Mouse (Mus musculus) spleen, adult 2 months (tissue): Measurements from ENCODE around the gene Ubtd1. TPM values are rescaled to one million over a fixed set of nuclear protein-coding genes. Genes with fewer than 3 reads are reported as not detected.

Experiments used
- DNase-seq, 2 experiments: peaks; one replicate each; pipeline versions ENCODE4 v3.0.0 to v3.0.0-alpha.2; 2012 to 2021; ENCODE audit warnings: low spot score in 2 of 2, low read depth in 1 of 2
- H3K27ac ChIP-seq: fragments of 200-500 bp; 2 replicates; pipeline ENCODE4 v1.5.1; 2012; ENCODE audit warnings: low read length, inconsistent platforms; ENCODE audit not compliant: insufficient read depth
- H3K27me3 ChIP-seq: fragments of 200-500 bp; 2 replicates; pipeline ENCODE4 v1.6.1; 2012; ENCODE audit warnings: mild to moderate bottlenecking, moderate library complexity, low read length, inconsistent platforms; ENCODE audit not compliant: control insufficient read depth, insufficient read depth
- H3K36me3 ChIP-seq: fragments of 200-500 bp; 2 replicates; pipeline ENCODE4 v1.6.1; 2012; ENCODE audit warnings: mild to moderate bottlenecking, low read length, inconsistent platforms; ENCODE audit not compliant: control insufficient read depth, insufficient read depth
- H3K4me1 ChIP-seq: fragments of 200-500 bp; 2 replicates; pipeline ENCODE4 v1.6.1; 2011; ENCODE audit warnings: inconsistent platforms; ENCODE audit not compliant: control insufficient read depth, insufficient read depth, insufficient read length
- H3K4me3 ChIP-seq: fragments of 200-500 bp; 2 replicates; pipeline ENCODE4 v1.5.1; 2011; ENCODE audit warnings: mild to moderate bottlenecking, inconsistent platforms; ENCODE audit not compliant: insufficient read depth, insufficient read length; ENCODE audit errors: extremely low read depth
- CTCF ChIP-seq: fragments of 200-500 bp; IDR thresholded peaks from 2 replicates; pipeline ENCODE4 v1.5.1; 2011; ENCODE audit warnings: mild to moderate bottlenecking, inconsistent platforms; ENCODE audit not compliant: insufficient read depth, insufficient read length, insufficient replicate concordance; ENCODE audit errors: extremely low read depth
- POLR2A ChIP-seq: fragments of 200-500 bp; IDR thresholded peaks from 2 replicates; pipeline ENCODE4 v1.6.1; 2011; ENCODE audit warnings: low read depth, low read length, inconsistent platforms
- WGBS: fragments of 180-500 bp; shearing (Covaris S2); methylation state at CpG from one replicate; pipeline ENCODE4 v1.1.7; 2018; 5-methylcytosine and 5-hydroxymethylcytosine counted together
- polyA plus RNA-seq: library from polyadenylated mRNA; depleted of rRNA; stranded (reverse); fragments of >200 nt; gene quantifications from 2 replicates; pipeline ENCODE4 v1.2.3, GENCODE M21; 2012; rRNA removed

Gene Ubtd1
- polyA plus RNA-seq: 18.6 and 19.3 TPM in 2 replicates

DNA sequence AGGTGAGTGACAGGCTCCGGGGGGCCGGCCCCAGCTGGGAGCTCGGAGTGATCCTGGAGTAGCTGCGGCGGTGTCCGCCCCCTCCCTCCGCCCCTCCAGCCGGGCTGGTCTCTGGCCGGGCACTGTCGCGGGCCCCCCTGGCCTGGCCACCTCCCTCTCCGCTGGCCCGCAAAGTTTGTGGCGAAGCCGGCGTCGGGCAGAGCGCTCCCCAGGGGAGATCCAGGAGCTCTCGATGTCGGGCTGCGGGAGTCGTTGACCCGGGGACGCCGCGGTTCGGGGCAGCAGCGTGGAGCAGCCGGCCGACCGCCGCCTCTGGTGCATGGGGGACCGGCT is at the start of gene Ubtd1:
Gene Ubtd1, plus strand, starts transcription at position 169 of the 333 bp plus-strand sequence.
- H3K27me3 ChIP-seq: peaks cover 7% of the 10 kb centered on the region
- no peak for DNase-seq
- peaks cover 3% of the 10 kb centered on the region; the same call in 1 of the 2 replicates for H3K4me1 ChIP-seq
- under 1% methylated on average over 30 of the region's 33 CpGs for WGBS
- no peak for TF ChIP-seq POLR2A
- no peak for TF ChIP-seq CTCF
- peak within 1 kb of the TSS; percentile 56 for H3K27ac ChIP-seq
- peak within 1 kb of the TSS; percentile 84 for H3K4me3 ChIP-seq
- peaks cover 2% of the 10 kb centered on the region; the same call in 1 of the 2 replicates for H3K36me3 ChIP-seq

DNA sequence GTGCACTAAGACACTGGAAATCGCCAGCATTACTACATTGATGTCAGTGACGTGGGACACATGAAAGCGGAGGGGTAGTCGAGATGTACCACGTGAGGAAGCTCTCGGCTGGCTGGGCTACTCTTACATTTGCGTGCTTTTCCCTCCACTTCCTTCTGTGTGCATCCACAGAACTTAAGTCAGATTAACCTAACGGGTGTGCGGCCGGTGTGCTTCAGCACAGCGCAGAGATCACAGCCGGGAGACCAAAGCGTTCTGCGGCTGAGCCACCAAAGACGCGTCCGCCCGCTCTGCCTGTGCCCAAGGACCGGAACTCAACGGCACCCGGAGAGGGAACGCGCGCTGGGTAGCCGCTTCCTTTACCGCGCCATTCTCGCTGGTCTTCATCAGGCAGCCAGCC is 48.9 kb upstream of the Ubtd1 start:
- H3K4me3 ChIP-seq: peak overlapping the region; percentile 87
- peak in 1 of 2 experiments; percentile 53 for DNase-seq
- no peak for TF ChIP-seq POLR2A
- TF ChIP-seq CTCF: no peak
- peaks cover 3% of the 10 kb centered on the region; the same call in 1 of the 2 replicates for H3K4me1 ChIP-seq
- under 1% methylated on average over 28 of the region's 28 CpGs for WGBS
- peaks cover 7% of the 10 kb centered on the region for H3K36me3 ChIP-seq
- no peaks in the 10 kb centered on the region for H3K27me3 ChIP-seq
- peak overlapping the region; percentile 78 for H3K27ac ChIP-seq

DNA sequence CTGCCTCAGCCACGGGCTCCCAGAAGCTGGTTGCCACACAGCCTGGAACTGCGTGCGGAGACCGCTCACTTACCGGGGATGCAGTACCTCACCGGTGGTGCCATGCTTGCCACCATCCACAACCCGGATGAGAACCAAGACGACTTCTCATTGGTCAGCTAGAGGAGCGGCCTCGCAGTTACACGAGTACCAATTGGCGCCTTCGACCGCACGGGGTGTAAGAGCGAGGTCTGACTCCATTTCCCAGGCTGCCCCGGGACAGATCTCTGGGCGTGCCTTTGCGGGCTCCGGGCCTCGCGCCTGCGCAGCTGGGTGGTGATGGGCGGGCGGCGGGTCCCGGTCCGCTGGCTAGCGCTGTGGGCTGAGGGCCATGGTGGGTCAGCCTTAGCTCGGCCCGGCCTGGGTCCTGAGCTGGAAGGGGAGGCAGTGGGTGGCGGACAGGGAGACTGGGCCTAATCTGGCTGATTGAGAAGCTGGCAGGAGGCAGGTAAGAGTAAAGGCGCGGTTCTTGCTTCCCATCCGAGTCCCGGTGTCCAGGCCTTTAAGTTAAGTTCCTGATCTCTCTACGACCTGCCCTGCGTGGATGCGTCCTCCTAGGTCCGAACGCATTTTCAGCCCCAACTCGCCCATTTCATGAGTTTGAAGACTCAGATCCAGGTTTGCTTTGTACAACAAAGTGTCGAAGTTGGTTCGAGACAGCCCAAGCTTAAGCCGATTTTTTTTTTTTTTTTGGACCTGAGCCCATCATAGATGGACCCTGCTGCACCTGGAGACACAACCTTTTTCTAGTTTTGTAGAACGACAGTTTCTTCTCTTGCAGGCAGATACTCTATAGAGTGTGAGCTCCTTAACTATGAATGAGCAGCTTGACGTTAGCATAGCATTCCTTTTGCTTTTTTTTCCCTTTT is 48.1 kb upstream of the Ubtd1 start, which contains the start of the genes Exosc1 and Zdhhc16:
Gene Exosc1, minus strand, starts transcription at position 245 of the 908 bp plus-strand sequence.
Gene Zdhhc16, plus strand, starts transcription at position 302 of the 908 bp plus-strand sequence.
- WGBS: under 1% methylated on average over 47 of the region's 47 CpGs
- H3K27ac ChIP-seq: peak within 1 kb of the TSS; percentile 78
- no peak for TF ChIP-seq CTCF
- peak; percentile 74; the same call in 1 of the 2 replicates for TF ChIP-seq POLR2A
- peaks cover 3% of the 10 kb centered on the region; the same call in 1 of the 2 replicates for H3K4me1 ChIP-seq
- peak; percentile 95 to 99 for DNase-seq
- H3K36me3 ChIP-seq: peaks cover 6% of the 10 kb centered on the region; the same call in 1 of the 2 replicates
- H3K27me3 ChIP-seq: no peaks in the 10 kb centered on the region
- peak within 1 kb of the TSS; percentile 87 for H3K4me3 ChIP-seq

- Histone ChIP-seq H3K4me1 (peaks cover 3% of the 10 kb centered on the region; the same call in 1 of the 2 replicates), H3K4me3 (no peak overlapping the region), H3K36me3 (peaks cover 3% of the 10 kb centered on the region; the same call in 1 of the 2 replicates), H3K27ac (no peak overlapping the region), H3K27me3 (no peaks in the 10 kb centered on the region)
- no peak for DNase-seq
- 26% methylated on average over 6 of the region's 6 CpGs for WGBS
- TF ChIP-seq CTCF (no peak), POLR2A (no peak)
Observed at GRCm38 (mm10) chr19:41934124-41934523, 47.4 kb upstream of the Ubtd1 start.

- no peak overlapping the region for H3K27ac ChIP-seq
- H3K36me3 ChIP-seq: peaks cover 9% of the 10 kb centered on the region; the same call in 1 of the 2 replicates
- no peak overlapping the region for H3K4me3 ChIP-seq
- H3K27me3 ChIP-seq: no peaks in the 10 kb centered on the region
- TF ChIP-seq CTCF: no peak
- no peak for TF ChIP-seq POLR2A
- WGBS: 89% methylated on average over 1 of the region's 1 CpGs
- peaks cover 3% of the 10 kb centered on the region; the same call in 1 of the 2 replicates for H3K4me1 ChIP-seq
- no peak for DNase-seq
Observed at GRCm38 (mm10) chr19:41935921-41936320, 45.6 kb upstream of the Ubtd1 start.

DNA sequence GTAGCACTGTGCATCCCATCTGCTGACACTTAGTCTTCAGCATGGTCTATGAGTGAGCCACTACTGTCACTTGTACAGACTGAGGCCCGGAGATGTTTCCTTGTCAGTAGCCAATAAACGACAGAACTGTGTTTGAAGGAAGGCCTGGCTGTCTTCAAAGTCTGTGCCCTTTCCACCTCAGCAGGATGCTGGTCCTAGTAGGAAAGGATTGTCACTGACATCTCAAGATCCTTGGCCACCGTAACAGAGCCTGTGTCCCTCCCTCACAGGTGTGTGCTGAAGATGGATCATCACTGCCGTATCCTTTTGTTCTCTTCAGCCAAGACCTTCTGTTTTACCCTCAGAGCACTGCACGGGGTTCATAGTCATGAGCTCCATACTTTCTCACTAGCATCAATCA is 43.0 kb upstream of the Ubtd1 start:
- H3K4me1 ChIP-seq: peaks cover 3% of the 10 kb centered on the region; the same call in 1 of the 2 replicates
- TF ChIP-seq POLR2A (no peak), CTCF (no peak)
- no peak overlapping the region for H3K4me3 ChIP-seq
- H3K27ac ChIP-seq: no peak overlapping the region
- no peak for DNase-seq
- H3K27me3 ChIP-seq: no peaks in the 10 kb centered on the region
- peaks cover 18% of the 10 kb centered on the region for H3K36me3 ChIP-seq
- 95% methylated on average over 5 of the region's 5 CpGs for WGBS
